Mouse (Mus musculus) gonadal fat pad, adult 2 months (tissue): ENCODE data around the gene Acaca. TPM values are rescaled to one million over a fixed set of nuclear protein-coding genes. Genes with fewer than 3 reads are reported as not detected.

Source experiments
- DNase-seq: peaks from one replicate; pipeline ENCODE4 v3.0.0-alpha.2; 2012; ENCODE audit warnings: low read depth
- polyA plus RNA-seq: library from polyadenylated mRNA; depleted of rRNA; stranded (reverse); fragments of >200 nt; gene quantifications from 2 replicates; pipeline ENCODE4 v1.2.3, GENCODE M21; 2012

Acaca gene
- polyA plus RNA-seq, 1 experiment, result 121 TPM

GRCm38 (mm10) chr11:84146081-84146480 lies 16.6 kb downstream of the Acaca start:
- DNase-seq, result no peak

GRCm38 (mm10) chr11:84150884-84151283 lies 21.4 kb downstream of the Acaca start:
- no peak for DNase-seq

- DNase-seq, result no peak
These were observed 27.2 kb downstream of the Acaca start for GRCm38 (mm10) chr11:84156535-84157262.

GRCm38 (mm10) chr11:84164123-84164522 lies 34.7 kb downstream of the Acaca start:
- no peak for DNase-seq

- no peak for DNase-seq
These were observed 35.1 kb downstream of the Acaca start for GRCm38 (mm10) chr11:84164561-84164960.

GRCm38 (mm10) chr11:84167046-84167526 lies 37.6 kb downstream of the Acaca start, which contains the start of gene Gm11437:
Gene Gm11437, minus strand, starts transcription at chr11:84167476.
- DNase-seq, result peak; percentile 93

- no peak for DNase-seq
These were observed 39.3 kb downstream of the Acaca start for GRCm38 (mm10) chr11:84168701-84169288.

GRCm38 (mm10) chr11:84172539-84173435 lies 43.3 kb downstream of the Acaca start:
- no peak for DNase-seq

- DNase-seq, result no peak
These were observed 49.1 kb downstream of the Acaca start for GRCm38 (mm10) chr11:84178571-84178970.

- DNase-seq, result no peak
These were observed 49.9 kb downstream of the Acaca start for GRCm38 (mm10) chr11:84179226-84179953.

GRCm38 (mm10) chr11:84179954-84180598 lies 50.6 kb downstream of the Acaca start:
- no peak for DNase-seq

GRCm38 (mm10) chr11:84181286-84181685 lies 51.8 kb downstream of the Acaca start:
- no peak for DNase-seq

- no peak for DNase-seq
These were observed 59.1 kb downstream of the Acaca start for GRCm38 (mm10) chr11:84188530-84188929.

- DNase-seq, result no peak
These were observed 61.2 kb downstream of the Acaca start for GRCm38 (mm10) chr11:84190581-84191233.

GRCm38 (mm10) chr11:84193249-84193648 lies 63.8 kb downstream of the Acaca start:
- DNase-seq, result no peak

- DNase-seq, result no peak
These were observed 65.3 kb downstream of the Acaca start for GRCm38 (mm10) chr11:84194751-84195150.

- DNase-seq, result peak; percentile 76
These were observed 68.3 kb downstream of the Acaca start for GRCm38 (mm10) chr11:84197607-84198402.

GRCm38 (mm10) chr11:84205776-84206175 lies 76.3 kb downstream of the Acaca start:
- DNase-seq, result no peak

GRCm38 (mm10) chr11:84210876-84211275 lies 81.4 kb downstream of the Acaca start:
- DNase-seq, result no peak

GRCm38 (mm10) chr11:84218951-84219350 lies 89.5 kb downstream of the Acaca start:
- no peak for DNase-seq
